Mouse (Mus musculus): ENCODE measurements around the gene Stradb. TPM values are rescaled to one million over a fixed set of nuclear protein-coding genes. Genes with fewer than 3 reads are reported as not detected.

The Stradb gene
- total and polyA plus RNA-seq, 3 experiments = 3.4 to 6.1 (median 5.0) TPM

DNA sequence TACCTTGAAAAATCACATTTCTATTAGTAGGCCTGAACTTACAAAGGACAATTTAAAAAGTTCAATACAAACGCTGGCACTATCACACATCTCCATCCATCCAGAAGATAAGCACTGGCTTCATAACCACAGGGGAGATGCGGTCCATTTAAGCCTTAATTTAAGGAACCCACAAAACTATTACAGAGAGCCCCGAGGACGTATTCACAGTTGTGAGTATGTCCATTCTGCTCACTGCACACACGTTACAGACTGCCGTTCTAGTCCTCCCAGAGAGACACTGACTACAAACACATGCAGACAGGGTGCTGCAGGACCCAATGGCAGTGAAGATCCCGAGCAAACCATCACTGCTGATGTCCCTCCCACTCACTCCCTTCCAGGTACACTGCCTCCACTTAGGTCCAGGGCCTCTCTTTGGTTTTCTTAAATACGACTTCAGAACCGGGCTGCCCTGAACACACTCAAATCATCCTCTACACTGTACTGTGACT is 35.7 kb upstream of the Stradb start:
- H3K79me2 ChIP-seq (replicated peaks; ENCODE audit: control insufficient read depth, extremely low read depth, insufficient read depth, poor library complexity, severe bottlenecking) = no peaks in the 10 kb centered on the region
- peaks cover 5 to 21% of the 10 kb centered on the region in 2 experiments for H3K36me3 ChIP-seq (replicated peaks in 1 of 2; ENCODE audit: control insufficient read depth in 1 of 2, insufficient read depth in 1 of 2, low read length in 1 of 2)
- no peak overlapping the region for H3K4me2 ChIP-seq (ENCODE audit: insufficient read depth, low read depth, poor library complexity, severe bottlenecking)
- no peak overlapping the region for H3K27ac ChIP-seq (ENCODE audit: insufficient read depth, low read depth)
- peaks cover 4 to 18% of the 10 kb centered on the region in 2 experiments for H3K4me1 ChIP-seq (ENCODE audit: control insufficient read depth in 1 of 2, insufficient read depth in 2 of 2)
- no peaks in the 10 kb centered on the region for H3K9me3 ChIP-seq (replicated peaks; ENCODE audit: low read length)
- TF ChIP-seq POLR2AphosphoS2 (IDR thresholded peaks at IDR 0.05; ENCODE audit: low read depth, low read length) (no peak), HCFC1 (IDR thresholded peaks at IDR 0.05; ENCODE audit: low read depth, low read length) (no peak), USF1 (IDR thresholded peaks at IDR 0.05; ENCODE audit: low read depth, low read length) (no peak), MYC (IDR thresholded peaks at IDR 0.05; ENCODE audit: low read depth, low read length) (no peak), IRF4 (IDR thresholded peaks at IDR 0.05; ENCODE audit: low read depth, low read length) (no peak), JUND (conservative IDR thresholded peaks at IDR 0.05; ENCODE audit: low read depth, low read length) (no peak), MAZ (IDR thresholded peaks at IDR 0.05; ENCODE audit: low read depth, low read length) (no peak), ETS1 (conservative IDR thresholded peaks at IDR 0.05; ENCODE audit: low read depth, low read length) (no peak), TCF12 (IDR thresholded peaks at IDR 0.05; ENCODE audit: low read depth, low read length) (no peak), USF2 (conservative IDR thresholded peaks at IDR 0.05; ENCODE audit: low read depth, low read length) (no peak), POLR2A (IDR thresholded peaks at IDR 0.05; ENCODE audit: low read depth, low read length) (no peak)
- H3K9ac ChIP-seq (ENCODE audit: insufficient read depth, low read depth) = no peak overlapping the region
- in situ Hi-C loops (cut with MboI; ENCODE audit: low pct_ligation_motif_present, low pct_unique_long_range_greater_than_20kb, low sequenced_read_pairs) (no loop called here), dilution Hi-C loops (cut with MboI; ENCODE audit: extremely low pct_ligation_motif_present, extremely low pct_unique_long_range_greater_than_20kb, low sequenced_read_pairs) (no loop called here)
- DNase-seq (ENCODE audit: extremely low read depth) = no peak
- no peaks in the 10 kb centered on the region for H3K27me3 ChIP-seq (replicated peaks)
- H3K4me3 ChIP-seq (replicated peaks in 1 of 3; ENCODE audit: low read depth in 2 of 3, low read length in 2 of 3, poor library complexity in 1 of 3) = no peak overlapping the region

DNA sequence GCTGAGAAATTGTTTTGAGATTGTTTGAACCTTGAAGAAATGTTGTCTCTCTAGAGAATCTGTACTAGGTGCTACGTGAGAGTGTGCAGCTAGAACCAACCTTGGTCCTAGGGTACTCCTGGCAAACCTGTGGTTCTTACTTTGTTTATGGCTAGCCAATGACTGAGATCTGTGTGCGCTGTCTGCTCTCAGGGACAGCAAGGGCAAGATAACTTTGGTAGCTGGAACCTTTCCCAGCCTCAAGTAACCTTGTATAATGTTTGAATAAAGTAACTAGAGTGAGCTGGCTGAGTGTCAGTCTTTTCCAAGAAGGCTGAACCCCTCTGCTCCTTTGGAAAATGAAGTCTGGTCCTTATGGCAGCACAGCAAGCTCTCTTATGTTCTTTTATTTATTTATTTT is 27.8 kb upstream of the Stradb start:
- dilution Hi-C loops (cut with MboI; ENCODE audit: extremely low pct_ligation_motif_present, extremely low pct_unique_long_range_greater_than_20kb, low sequenced_read_pairs) (no loop called here), in situ Hi-C loops (cut with MboI; ENCODE audit: low pct_ligation_motif_present, low pct_unique_long_range_greater_than_20kb, low sequenced_read_pairs) (no loop called here)
- Histone ChIP-seq H3K36me3 (replicated peaks in 1 of 2; ENCODE audit: control insufficient read depth in 1 of 2, insufficient read depth in 1 of 2, low read length in 1 of 2) (peaks cover 11 to 24% of the 10 kb centered on the region in 2 experiments), H3K9ac (ENCODE audit: insufficient read depth, low read depth) (no peak overlapping the region), H3K9me3 (replicated peaks; ENCODE audit: low read length) (no peaks in the 10 kb centered on the region), H3K79me2 (replicated peaks; ENCODE audit: control insufficient read depth, extremely low read depth, insufficient read depth, poor library complexity, severe bottlenecking) (no peaks in the 10 kb centered on the region; the same call in none of the 2 replicates), H3K27me3 (replicated peaks) (no peaks in the 10 kb centered on the region), H3K4me1 (ENCODE audit: control insufficient read depth in 1 of 2, insufficient read depth in 2 of 2) (peaks cover 10 to 45% of the 10 kb centered on the region in 2 experiments), H3K4me3 (replicated peaks in 1 of 3; ENCODE audit: low read depth in 2 of 3, low read length in 2 of 3, poor library complexity in 1 of 3) (no peak overlapping the region), H3K27ac (ENCODE audit: insufficient read depth, low read depth) (no peak overlapping the region), H3K4me2 (ENCODE audit: insufficient read depth, low read depth, poor library complexity, severe bottlenecking) (no peak overlapping the region)
- no peak for DNase-seq (ENCODE audit: extremely low read depth)
- TF ChIP-seq ZKSCAN1 (IDR thresholded peaks at IDR 0.05; ENCODE audit: borderline replicate concordance, low read depth, low read length) (no peak), KAT2A (IDR thresholded peaks at IDR 0.05; ENCODE audit: insufficient replicate concordance, low read length) (no peak)

Data from CH12.LX (cell line).